Mouse (Mus musculus) thymus, adult 2 months (tissue): ENCODE data around the gene Cnbp. TPM values are rescaled to one million over a fixed set of nuclear protein-coding genes. Genes with fewer than 3 reads are reported as not detected.

Experiments
- DNase-seq: peaks from one replicate; pipeline ENCODE4 v3.0.0; 2021
- H3K27ac ChIP-seq: fragments of 200-500 bp; 2 replicates; pipeline ENCODE4 v1.5.1; 2012; ENCODE audit warnings: low read length, control low read depth; ENCODE audit not compliant: control insufficient read depth, insufficient read depth
- H3K27me3 ChIP-seq: fragments of 200-500 bp; 2 replicates; pipeline ENCODE4 v1.6.1; 2012; ENCODE audit warnings: mild to moderate bottlenecking, low read length, moderate library complexity, mixed read lengths; ENCODE audit not compliant: control insufficient read depth, insufficient read depth
- H3K36me3 ChIP-seq: fragments of 200-500 bp; 2 replicates; pipeline ENCODE4 v1.6.1; 2012; ENCODE audit warnings: mild to moderate bottlenecking, low read length, moderate library complexity; ENCODE audit not compliant: control insufficient read depth, insufficient read depth
- H3K4me1 ChIP-seq: fragments of 200-500 bp; replicated peaks from 2 replicates; pipeline ENCODE4 v1.6.1; 2012; ENCODE audit warnings: low read length; ENCODE audit not compliant: control insufficient read depth, insufficient read depth
- H3K4me3 ChIP-seq: fragments of 200-500 bp; 2 replicates; pipeline ENCODE4 v1.5.1; 2012; ENCODE audit warnings: mild to moderate bottlenecking, low read length, control low read depth, moderate library complexity; ENCODE audit not compliant: control insufficient read depth, insufficient read depth
- CTCF ChIP-seq: fragments of 200-500 bp; IDR thresholded peaks from 2 replicates; pipeline ENCODE4 v1.5.1; 2012; ENCODE audit warnings: mild to moderate bottlenecking, control low read depth, low read length, moderate library complexity, borderline replicate concordance; ENCODE audit not compliant: control insufficient read depth, poor library complexity, insufficient read depth; ENCODE audit errors: extremely low read depth
- POLR2A ChIP-seq: fragments of 200-500 bp; IDR thresholded peaks from 2 replicates; pipeline ENCODE4 v1.6.1; 2012; ENCODE audit warnings: mild to moderate bottlenecking, low read length, control low read depth, moderate library complexity; ENCODE audit not compliant: control insufficient read depth, poor library complexity, insufficient read depth; ENCODE audit errors: extremely low read depth
- WGBS: fragments of 180-500 bp; shearing (Covaris S2); methylation state at CpG from one replicate; pipeline ENCODE4 v1.1.7; 2018; 5-methylcytosine and 5-hydroxymethylcytosine counted together
- polyA plus RNA-seq: library from polyadenylated mRNA; depleted of rRNA; stranded (reverse); fragments of >200 nt; gene quantifications from 2 replicates; pipeline ENCODE4 v1.2.3, GENCODE M21; 2012

Cnbp gene
- polyA plus RNA-seq, 1 experiment = 311 TPM

DNA sequence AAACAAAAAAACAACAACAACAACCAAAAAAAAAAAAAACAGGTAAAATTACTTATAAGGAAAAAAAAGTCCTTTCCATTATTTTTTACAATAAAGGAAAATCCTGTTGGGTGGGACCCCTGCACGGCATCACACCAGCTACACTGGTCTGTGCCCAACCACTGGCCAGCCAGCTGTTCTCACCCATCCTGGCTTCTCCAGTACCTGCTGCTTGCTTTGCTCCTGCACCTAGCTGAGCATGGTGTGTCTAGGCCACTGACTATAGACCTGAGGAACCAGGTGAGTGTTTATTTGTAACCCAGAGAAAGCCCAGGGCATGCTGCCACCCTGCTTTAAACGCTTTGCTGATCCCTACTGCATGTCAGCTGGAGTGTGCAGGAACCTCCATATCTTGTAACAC lies 30.5 kb downstream of the Cnbp start:
- DNase-seq = no peak
- no peak overlapping the region for H3K4me3 ChIP-seq
- TF ChIP-seq CTCF (no peak), POLR2A (no peak)
- WGBS = 100% methylated on average over 2 of the region's 2 CpGs
- H3K4me1 ChIP-seq = no peaks in the 10 kb centered on the region
- no peaks in the 10 kb centered on the region for H3K27me3 ChIP-seq
- peaks cover 70% of the 10 kb centered on the region for H3K36me3 ChIP-seq
- H3K27ac ChIP-seq = no peak overlapping the region

GRCm38 (mm10) chr6:87814486-87814885 lies 36.4 kb downstream of the Cnbp start:
- peaks cover 22% of the 10 kb centered on the region for H3K36me3 ChIP-seq
- peaks cover 13% of the 10 kb centered on the region for H3K4me1 ChIP-seq
- H3K4me3 ChIP-seq = no peak overlapping the region
- H3K27ac ChIP-seq = no peak overlapping the region
- TF ChIP-seq CTCF (no peak), POLR2A (no peak)
- 97% methylated on average over 5 of the region's 5 CpGs for WGBS
- H3K27me3 ChIP-seq = no peaks in the 10 kb centered on the region
- no peak for DNase-seq

GRCm38 (mm10) chr6:87812656-87813055 lies 38.2 kb downstream of the Cnbp start:
- peaks cover 4% of the 10 kb centered on the region; the same call in 1 of the 2 replicates for H3K36me3 ChIP-seq
- H3K4me1 ChIP-seq = peaks cover 15% of the 10 kb centered on the region
- WGBS = 96% methylated on average over 1 of the region's 1 CpGs
- no peak for DNase-seq
- H3K27ac ChIP-seq = no peak overlapping the region
- no peak for TF ChIP-seq CTCF
- TF ChIP-seq POLR2A = no peak
- no peaks in the 10 kb centered on the region for H3K27me3 ChIP-seq
- no peak overlapping the region for H3K4me3 ChIP-seq

GRCm38 (mm10) chr6:87811675-87812338 lies 39.1 kb downstream of the Cnbp start, which contains the start of gene Rab43:
Rab43 (minus strand) TSS chr6:87812164.
- H3K27ac ChIP-seq = peak within 1 kb of the TSS; percentile 4; the same call in 1 of the 2 replicates
- peaks cover 15% of the 10 kb centered on the region for H3K4me1 ChIP-seq
- WGBS = under 1% methylated on average over 55 of the region's 56 CpGs
- DNase-seq = peak; percentile 94
- 0 out of 2 replicates have a peak, but pooled peaks cover 3% of the 10 kb centered on the region for H3K36me3 ChIP-seq
- H3K27me3 ChIP-seq = no peaks in the 10 kb centered on the region
- peak within 1 kb of the TSS; percentile 80 for H3K4me3 ChIP-seq
- peak; percentile 92 for TF ChIP-seq POLR2A
- TF ChIP-seq CTCF = no peak

GRCm38 (mm10) chr6:87810713-87811669 lies 39.9 kb downstream of the Cnbp start:
- peak; percentile 51 for DNase-seq
- under 1% methylated on average over 77 of the region's 77 CpGs for WGBS
- H3K4me3 ChIP-seq = peak overlapping the region; percentile 80
- TF ChIP-seq CTCF (0 out of 2 replicates have a peak, but pooled peaks have one; percentile 24), POLR2A (no peak)
- peaks cover 15% of the 10 kb centered on the region for H3K4me1 ChIP-seq
- no peaks in the 10 kb centered on the region for H3K36me3 ChIP-seq
- H3K27me3 ChIP-seq = no peaks in the 10 kb centered on the region
- peak overlapping the region; percentile 4; the same call in 1 of the 2 replicates for H3K27ac ChIP-seq

- Histone ChIP-seq H3K4me3 (peak overlapping the region; percentile 80), H3K36me3 (no peaks in the 10 kb centered on the region), H3K27me3 (no peaks in the 10 kb centered on the region), H3K27ac (no peak overlapping the region), H3K4me1 (peaks cover 15% of the 10 kb centered on the region)
- DNase-seq = no peak
- TF ChIP-seq CTCF (no peak), POLR2A (no peak)
- WGBS = 17% methylated on average over 6 of the region's 6 CpGs
Observed at GRCm38 (mm10) chr6:87810311-87810710, 40.6 kb downstream of the Cnbp start.
